Mouse (Mus musculus) limb, embryonic 14.5 days (tissue): ENCODE measurements at regions not wholly inside any gene's neighbourhood (a gene's known extent, or its start where the extent isn't known, plus 50 kb on each side); places are given as distances from the start of the nearest gene placed in this dataset.

Experiments
- ATAC-seq: fragments of 200-750 bp; cut with Nextera tagmentation; 2 replicates; pipeline ENCODE4 v1.8.0; 2017; ENCODE audit warnings: low read depth, moderate number of reproducible peaks, moderate TSS enrichment; ENCODE audit not compliant: low FRiP score
- DNase-seq: peaks from one replicate; pipeline ENCODE4 v3.0.0-alpha.2; 2015; ENCODE audit warnings: low spot score
- H3K27ac ChIP-seq: fragments of 300-500 bp; sonication (generic); replicated peaks from 2 replicates; pipeline ENCODE4 v1.5.1; 2014; ENCODE audit warnings: low read depth, mild to moderate bottlenecking, low read length, moderate library complexity, mixed read lengths
- H3K27me3 ChIP-seq: fragments of 300-500 bp; sonication (generic); 2 replicates; pipeline ENCODE4 v1.6.1; 2014; ENCODE audit warnings: low read length, mixed read lengths; ENCODE audit not compliant: control insufficient read depth, insufficient read depth
- H3K36me3 ChIP-seq: fragments of 300-500 bp; sonication (generic); 2 replicates; pipeline ENCODE4 v1.6.1; 2014; ENCODE audit warnings: mild to moderate bottlenecking, low read length, moderate library complexity, mixed read lengths; ENCODE audit not compliant: control insufficient read depth, insufficient read depth
- H3K4me1 ChIP-seq: fragments of 300-500 bp; sonication (generic); 2 replicates; pipeline ENCODE4 v1.6.1; 2014; ENCODE audit warnings: antibody characterized with exemption, low read length, mixed read lengths; ENCODE audit not compliant: control insufficient read depth, insufficient read depth
- H3K4me2 ChIP-seq: fragments of 300-500 bp; sonication (generic); replicated peaks from 2 replicates; pipeline ENCODE4 v1.6.1; 2014; ENCODE audit warnings: low read depth, mild to moderate bottlenecking, low read length, moderate library complexity; ENCODE audit not compliant: severe bottlenecking
- H3K4me3 ChIP-seq: fragments of 300-500 bp; sonication (generic); replicated peaks from 2 replicates; pipeline ENCODE4 v1.5.1; 2014; ENCODE audit warnings: low read length
- H3K9ac ChIP-seq: fragments of 300-500 bp; sonication (generic); 2 replicates; pipeline ENCODE4 v1.6.1; 2014; ENCODE audit warnings: mild to moderate bottlenecking, low read depth, low read length, moderate library complexity; ENCODE audit not compliant: severe bottlenecking
- H3K9me3 ChIP-seq: fragments of 300-500 bp; sonication (generic); 2 replicates; pipeline ENCODE4 v1.6.1; 2016; ENCODE audit warnings: low read length; ENCODE audit not compliant: control insufficient read depth
- POLR2A ChIP-seq: fragments of 200-500 bp; IDR thresholded peaks from 2 replicates; pipeline ENCODE4 v1.8.0; 2012; ENCODE audit warnings: inconsistent platforms, mild to moderate bottlenecking, moderate library complexity, borderline replicate concordance; ENCODE audit not compliant: insufficient read depth, insufficient read length; ENCODE audit errors: extremely low read depth
- WGBS: fragments of 180-500 bp; shearing (Covaris S2); extraction: QIAGEN DNeasy Blood & Tissue Kit; methylation state at CpG from one replicate; pipeline ENCODE4 v1.1.7; 2014; 5-methylcytosine and 5-hydroxymethylcytosine counted together

DNA sequence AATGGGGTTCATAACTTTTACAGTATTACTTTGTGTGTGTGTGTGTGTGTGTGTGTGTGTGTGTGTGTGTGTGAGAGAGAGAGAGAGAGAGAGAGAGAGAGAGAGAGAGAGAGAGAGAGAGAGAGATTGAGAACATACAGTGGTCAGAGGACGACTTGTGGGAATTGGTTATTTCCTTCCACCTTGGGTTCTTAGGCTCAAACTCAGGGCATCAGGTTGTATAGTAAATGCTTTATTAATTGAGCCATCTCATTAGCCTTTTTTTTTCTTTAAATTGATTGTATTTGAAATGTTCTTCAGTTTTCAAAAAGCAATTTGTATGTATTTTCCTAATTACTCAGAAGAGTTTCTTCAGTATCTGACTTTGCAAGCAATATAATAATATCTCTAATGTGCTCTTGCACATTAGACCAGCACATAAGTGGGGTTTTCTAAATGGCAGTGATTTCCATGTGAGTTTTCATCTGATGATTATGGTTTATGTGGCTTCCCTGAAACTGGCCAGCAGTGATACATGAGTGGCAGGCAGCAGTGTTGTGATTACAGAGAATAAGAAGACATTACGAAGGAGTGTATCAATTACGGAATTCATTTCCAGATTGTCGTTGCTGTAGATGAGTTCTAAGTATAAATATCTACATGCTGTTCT, 86.2 kb upstream of the Mtap start:
- no peaks in the 10 kb centered on the region for H3K4me1 ChIP-seq
- H3K9me3 ChIP-seq = no peaks in the 10 kb centered on the region
- no peak overlapping the region for H3K4me2 ChIP-seq
- ATAC-seq = no peak
- no peak for DNase-seq
- H3K36me3 ChIP-seq = no peaks in the 10 kb centered on the region
- H3K27me3 ChIP-seq = no peaks in the 10 kb centered on the region
- no peak overlapping the region for H3K9ac ChIP-seq
- WGBS = 77% methylated on average over 4 of the region's 4 CpGs
- no peak overlapping the region for H3K4me3 ChIP-seq
- TF ChIP-seq POLR2A = no peak
- no peak overlapping the region for H3K27ac ChIP-seq

DNA sequence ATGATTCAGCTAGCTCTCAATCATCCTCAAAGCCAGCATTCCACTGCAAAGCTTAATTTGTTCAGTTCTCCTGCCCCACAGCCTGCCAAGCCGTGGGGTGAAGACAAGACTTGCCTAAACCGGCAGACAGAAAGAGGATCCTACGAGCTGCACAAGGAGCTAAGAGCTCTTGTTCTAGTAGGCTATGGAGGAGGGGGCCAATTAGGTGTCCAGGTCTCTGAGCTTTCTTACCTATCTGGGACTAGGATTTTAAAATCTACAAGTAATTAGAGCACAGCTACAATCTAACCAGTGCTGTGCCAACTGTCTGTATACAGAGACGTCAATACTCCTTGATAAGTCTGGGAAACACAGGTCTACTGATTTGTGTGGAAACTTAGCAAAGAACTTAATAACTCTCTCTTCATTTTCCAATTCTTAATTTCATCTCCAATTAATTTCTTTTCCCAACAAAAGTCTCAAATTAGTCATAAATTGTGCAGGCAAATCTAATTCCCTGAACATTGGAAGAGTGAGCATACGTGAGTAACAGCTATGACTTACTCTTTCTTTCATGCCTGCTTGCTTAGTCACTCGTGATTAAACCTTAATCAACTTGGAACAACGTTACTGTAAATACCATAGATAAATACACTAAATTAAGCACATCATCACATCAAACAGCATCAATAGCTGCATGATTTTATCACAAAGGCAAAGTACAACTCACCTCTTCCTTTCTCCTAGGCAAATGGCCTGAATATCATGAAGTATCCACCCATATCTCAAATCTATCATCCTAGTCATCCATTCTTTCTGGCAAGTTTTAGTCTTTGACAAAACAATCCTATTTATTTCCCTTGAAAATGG, 87.1 kb upstream of the Mtap start:
- no peak overlapping the region for H3K27ac ChIP-seq
- H3K9me3 ChIP-seq = no peaks in the 10 kb centered on the region
- DNase-seq (no peak), ATAC-seq (no peak)
- H3K36me3 ChIP-seq = no peaks in the 10 kb centered on the region
- no peak overlapping the region for H3K9ac ChIP-seq
- no peak for TF ChIP-seq POLR2A
- H3K4me3 ChIP-seq = no peak overlapping the region
- no peaks in the 10 kb centered on the region for H3K4me1 ChIP-seq
- H3K4me2 ChIP-seq = no peak overlapping the region
- no peaks in the 10 kb centered on the region for H3K27me3 ChIP-seq
- 66% methylated on average over 7 of the region's 7 CpGs for WGBS

DNA sequence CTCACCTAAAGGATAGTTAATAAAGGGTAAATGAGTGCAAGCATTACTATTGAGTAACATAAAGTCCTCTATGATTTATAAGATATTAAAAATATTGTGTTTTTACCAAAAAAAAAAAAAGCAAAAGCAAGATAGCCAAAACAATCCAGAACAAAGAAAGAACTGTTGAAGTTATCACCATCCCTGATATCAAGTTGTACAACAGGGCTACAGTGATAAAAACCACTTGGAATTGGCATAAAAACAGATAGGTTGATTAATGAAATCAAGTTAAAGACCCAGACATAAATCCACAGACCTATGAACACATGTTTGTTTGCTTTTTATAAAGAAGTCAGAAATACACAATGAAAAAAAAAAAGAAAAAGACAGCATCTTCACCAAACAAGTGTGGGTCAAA, 92.4 kb upstream of the Mtap start:
- no peaks in the 10 kb centered on the region for H3K36me3 ChIP-seq
- no peaks in the 10 kb centered on the region for H3K4me1 ChIP-seq
- no peaks in the 10 kb centered on the region for H3K27me3 ChIP-seq

DNA sequence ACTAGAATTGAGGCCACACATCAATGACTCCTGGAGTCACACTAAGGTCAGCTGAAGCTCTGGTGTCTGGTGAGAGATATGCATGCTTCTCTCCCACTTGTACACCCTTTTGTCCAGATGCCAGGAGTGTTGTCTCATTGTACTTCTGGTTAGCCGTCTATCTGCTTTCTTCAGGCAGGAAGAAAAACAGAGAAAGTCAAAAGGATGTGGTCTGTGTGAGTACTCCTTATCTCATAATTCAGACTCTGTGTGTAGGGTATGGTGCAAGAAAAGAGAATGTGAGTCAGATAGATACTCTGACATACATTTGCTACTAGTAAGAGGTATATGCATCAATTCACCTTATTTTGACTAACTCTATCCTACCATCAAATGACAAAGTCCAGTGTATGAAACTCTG, 92.9 kb upstream of the Mtap start:
- H3K36me3 ChIP-seq = no peaks in the 10 kb centered on the region
- H3K4me2 ChIP-seq = no peak overlapping the region
- no peak overlapping the region for H3K27ac ChIP-seq
- H3K27me3 ChIP-seq = no peaks in the 10 kb centered on the region
- DNase-seq = no peak
- no peaks in the 10 kb centered on the region for H3K9me3 ChIP-seq
- no peak overlapping the region for H3K4me3 ChIP-seq
- ATAC-seq = no peak
- H3K4me1 ChIP-seq = no peaks in the 10 kb centered on the region
- no peak for TF ChIP-seq POLR2A
- 71% methylated on average over 1 of the region's 1 CpGs for WGBS
- no peak overlapping the region for H3K9ac ChIP-seq

More for the DNA sequence above, 92.4 kb upstream of the Mtap start:
- Histone ChIP-seq H3K27ac (no peak overlapping the region), H3K9me3 (no peaks in the 10 kb centered on the region), H3K4me3 (no peak overlapping the region), H3K4me2 (no peak overlapping the region), H3K9ac (no peak overlapping the region)
- ATAC-seq (no peak), DNase-seq (no peak)
- no peak for TF ChIP-seq POLR2A

DNA sequence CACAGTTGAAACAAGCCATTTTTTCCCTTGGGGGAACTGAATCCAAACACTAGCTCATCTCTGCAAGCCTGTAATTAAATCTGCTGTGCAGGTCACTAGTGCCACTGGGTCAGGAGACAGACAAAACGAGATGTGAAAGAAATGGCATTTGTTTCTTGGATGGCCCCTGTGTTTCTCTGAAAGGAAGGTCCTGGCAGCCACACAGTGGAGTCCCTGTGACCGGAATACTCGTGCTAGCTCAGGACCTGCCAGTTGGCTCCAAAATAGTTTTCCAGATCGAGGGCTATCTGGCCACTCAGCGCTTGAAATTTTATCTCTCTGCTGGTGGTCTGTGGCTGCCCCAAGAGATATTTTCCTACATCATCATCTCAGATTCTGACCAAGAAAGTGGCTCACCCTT, 96.1 kb upstream of the Mtap start:
- DNase-seq = no peak
- no peak for TF ChIP-seq POLR2A
- H3K36me3 ChIP-seq = no peaks in the 10 kb centered on the region
- H3K27ac ChIP-seq = no peak overlapping the region
- no peak for ATAC-seq
- no peak overlapping the region for H3K4me3 ChIP-seq
- H3K9me3 ChIP-seq = no peaks in the 10 kb centered on the region
- H3K4me1 ChIP-seq = no peaks in the 10 kb centered on the region
- no peaks in the 10 kb centered on the region for H3K27me3 ChIP-seq
- H3K4me2 ChIP-seq = no peak overlapping the region
- 59% methylated on average over 5 of the region's 5 CpGs for WGBS
- H3K9ac ChIP-seq = no peak overlapping the region
